Mouse (Mus musculus): ENCODE measurements around the gene Nfat5.

Gene Nfat5

DNA sequence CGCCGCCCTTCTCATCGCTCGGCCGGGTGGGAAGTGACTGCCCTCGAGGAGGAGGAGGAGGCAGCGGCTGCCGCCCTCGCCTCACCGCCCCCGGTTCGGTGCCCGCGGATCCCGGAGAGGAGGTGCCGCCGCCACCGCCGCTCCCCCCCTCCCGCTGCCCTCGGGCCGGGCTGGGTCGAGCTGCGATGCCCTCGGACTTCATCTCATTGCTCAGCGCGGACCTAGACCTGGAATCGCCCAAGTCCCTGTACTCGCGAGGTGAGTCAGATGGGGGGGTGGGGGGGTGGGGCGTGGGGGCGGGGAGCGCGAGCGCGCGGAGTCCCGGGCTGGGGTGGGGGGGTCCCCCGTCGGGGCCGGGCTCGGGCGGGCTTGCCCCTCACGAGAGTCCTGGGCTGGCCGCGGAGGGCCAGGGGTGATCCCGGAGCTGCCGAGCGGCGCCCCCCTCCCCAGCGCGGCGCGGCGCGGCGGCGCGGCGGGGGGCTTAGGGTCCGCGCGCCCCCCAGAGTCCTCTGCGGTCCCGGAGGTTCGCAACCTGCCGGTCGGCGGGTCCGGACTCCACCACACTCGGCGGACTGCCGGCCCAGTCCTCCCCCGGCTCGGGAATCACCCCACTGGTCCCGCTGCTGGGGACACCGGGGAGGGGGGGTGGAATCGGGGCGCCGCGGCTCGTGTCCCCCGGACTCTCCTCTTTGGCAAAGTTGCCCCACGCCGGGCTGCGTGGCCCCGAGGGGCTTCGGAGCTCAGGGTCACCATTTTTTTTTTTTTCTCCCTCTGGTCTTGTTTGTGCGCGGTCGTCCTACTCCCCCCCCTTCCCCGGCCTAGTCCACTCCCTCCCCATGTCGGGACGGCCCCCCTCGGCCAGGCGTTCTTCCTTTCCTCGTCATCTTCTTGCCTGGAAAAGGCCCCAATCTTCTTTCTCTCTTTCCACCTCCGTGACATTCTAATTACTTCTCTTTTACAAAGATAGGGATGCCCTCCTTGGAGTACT, 665 bp downstream of the Nfat5 start:
- peak; percentile 61 for DNase-seq

DNA sequence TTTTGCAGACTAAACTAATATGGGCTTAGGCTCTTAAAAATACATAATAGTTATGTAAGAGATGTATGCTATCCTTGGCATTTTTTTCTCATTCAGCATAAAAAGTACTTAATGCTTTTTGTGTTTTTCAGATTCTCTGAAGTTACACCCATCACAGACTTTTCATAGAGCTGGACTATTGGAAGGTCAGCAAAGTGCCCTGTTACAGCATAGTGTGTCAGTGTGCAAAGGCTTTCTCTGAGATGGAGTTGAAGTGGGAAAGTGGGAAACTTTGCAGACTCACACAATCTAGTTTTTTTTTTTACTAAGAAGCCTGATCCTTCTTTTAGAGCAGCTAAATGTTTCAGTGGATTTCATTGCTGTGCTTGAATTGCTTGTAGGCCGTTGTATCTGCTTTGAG, 2.2 kb downstream of the Nfat5 start:
- DNase-seq: no peak

DNA sequence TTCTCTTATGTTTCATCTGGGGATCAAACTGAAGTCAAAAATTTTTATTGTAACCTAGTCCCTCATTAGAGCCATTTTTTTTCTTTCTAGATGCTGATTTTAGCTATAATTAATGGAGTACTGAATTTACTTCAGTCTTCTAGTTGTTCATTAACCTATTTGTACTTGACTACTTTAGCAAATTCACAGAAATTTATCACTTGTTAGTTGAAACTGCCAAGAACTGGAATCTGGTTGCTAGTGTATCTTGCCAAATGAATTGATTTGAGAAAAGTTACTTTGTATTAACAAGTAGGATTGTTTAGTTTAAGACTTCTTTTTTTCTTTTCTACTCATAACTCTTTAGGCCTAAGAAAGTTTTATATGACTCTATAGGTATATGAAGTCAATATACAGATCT, 18.6 kb downstream of the Nfat5 start:
- DNase-seq: no peak

DNA sequence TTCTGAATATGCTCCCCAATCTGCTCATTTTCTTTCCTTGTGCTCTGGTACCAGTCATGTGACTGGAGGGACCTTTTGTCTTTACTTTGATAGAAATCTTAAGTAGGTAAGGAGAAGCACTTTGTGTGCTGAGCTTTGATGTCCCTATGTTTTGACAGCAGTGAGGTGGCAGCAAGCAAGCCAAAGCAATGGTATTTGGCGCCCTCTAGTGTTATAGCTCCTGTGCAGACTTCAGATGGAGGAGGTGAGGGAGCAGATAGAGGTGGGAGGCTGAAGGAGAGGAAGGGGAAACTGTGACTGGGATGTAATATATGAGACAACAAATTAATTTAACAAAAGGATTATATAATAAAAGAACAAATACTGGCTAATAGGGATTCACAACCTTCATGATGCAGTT, 30.9 kb downstream of the Nfat5 start:
- DNase-seq: peak; percentile 89

DNA sequence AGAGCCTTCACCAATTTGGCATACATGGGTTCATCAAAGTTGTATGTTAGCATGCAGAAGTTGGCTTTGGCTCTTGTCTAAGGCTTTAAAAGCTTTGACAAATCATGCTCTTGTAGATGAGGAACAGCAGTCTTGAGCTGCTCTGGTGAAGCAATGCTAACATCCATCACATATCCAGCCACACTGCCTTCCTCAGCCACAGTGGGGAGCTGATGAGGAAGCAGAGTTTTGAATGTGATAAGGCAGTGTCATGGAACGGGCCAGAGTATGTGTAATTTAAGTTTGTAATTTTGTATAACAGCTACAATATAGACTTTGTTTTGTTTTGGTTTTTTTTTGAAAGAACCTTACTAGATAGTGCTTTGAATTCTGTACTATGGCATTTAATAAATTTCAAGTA, 36.3 kb downstream of the Nfat5 start:
- DNase-seq: no peak

DNA sequence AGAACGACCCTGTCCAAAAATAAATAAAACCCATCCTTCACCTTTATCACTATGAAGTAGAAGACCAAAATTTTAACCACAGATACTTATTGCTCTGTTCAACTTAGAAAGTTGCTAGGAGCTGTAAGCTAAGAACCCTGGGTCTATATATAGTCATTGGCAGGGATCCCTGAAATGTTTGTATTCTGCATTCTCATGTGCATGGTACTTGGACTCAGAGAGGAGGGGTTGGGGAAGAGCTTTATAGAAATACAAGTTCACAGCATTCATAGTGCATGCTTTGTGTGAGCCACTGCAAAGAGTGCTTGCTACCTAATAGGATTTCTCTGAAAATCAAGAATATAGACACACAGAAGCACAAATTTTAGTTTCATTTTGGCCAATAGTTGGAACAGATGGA, 43.2 kb downstream of the Nfat5 start:
- no peak for DNase-seq

DNA sequence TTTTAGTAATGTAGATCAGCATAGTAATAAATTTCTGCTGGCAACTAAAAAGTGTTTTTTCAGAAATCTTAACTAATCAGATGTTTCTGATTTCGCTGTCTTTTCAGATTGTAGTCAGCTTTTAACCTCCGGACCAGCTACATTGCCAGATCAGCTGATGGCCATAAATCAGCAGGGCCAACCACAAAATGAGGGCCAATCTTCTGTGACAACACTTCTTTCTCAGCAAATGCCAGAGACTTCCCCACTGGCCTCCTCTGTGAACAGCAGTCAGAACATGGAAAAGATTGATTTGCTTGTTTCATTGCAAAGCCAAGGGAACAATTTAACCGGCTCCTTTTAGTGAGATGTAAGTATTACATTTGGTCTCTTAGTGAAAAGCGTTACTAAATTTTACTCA, 77.0 kb downstream of the Nfat5 start:
- no peak for DNase-seq

DNA sequence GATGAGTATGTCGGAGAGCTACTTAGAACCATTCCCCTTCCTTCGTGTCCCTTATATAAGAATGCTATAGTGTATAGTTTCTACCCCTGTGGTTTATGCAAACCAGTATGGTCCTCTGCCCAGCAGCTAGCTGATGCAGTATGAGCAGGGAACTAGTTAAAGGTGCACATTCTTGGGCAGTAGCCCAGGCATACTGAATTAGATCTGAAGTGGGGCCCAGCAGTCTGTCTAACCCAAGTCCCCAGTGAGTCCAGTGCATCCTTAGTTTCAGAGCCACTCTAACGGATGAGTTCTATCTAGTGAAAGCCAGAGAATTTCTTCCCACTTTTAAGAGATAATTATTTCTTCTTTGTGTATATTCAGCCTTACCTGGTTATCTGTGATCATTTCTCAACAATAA, 84.1 kb downstream of the Nfat5 start:
- no peak for DNase-seq

DNA sequence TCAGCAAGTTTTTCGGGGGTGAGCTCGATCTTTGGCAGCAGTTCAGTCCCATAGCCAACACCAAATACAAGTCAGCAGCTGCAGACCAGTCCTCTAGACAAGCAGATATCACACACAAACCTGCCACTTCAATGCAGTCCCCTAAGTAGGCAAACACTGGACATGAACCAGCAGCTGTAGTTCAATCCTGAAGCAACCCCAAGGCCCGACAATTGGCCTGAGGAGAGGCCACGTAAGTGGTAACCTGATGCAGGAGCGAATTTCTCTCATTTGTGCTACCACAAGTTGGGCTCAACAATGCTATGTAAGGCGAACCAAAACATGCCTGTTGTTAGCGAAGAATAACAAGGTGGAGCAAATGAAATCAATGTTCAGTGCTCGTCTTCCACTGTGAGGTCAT, 87.5 kb downstream of the Nfat5 start:
- DNase-seq: no peak

DNA sequence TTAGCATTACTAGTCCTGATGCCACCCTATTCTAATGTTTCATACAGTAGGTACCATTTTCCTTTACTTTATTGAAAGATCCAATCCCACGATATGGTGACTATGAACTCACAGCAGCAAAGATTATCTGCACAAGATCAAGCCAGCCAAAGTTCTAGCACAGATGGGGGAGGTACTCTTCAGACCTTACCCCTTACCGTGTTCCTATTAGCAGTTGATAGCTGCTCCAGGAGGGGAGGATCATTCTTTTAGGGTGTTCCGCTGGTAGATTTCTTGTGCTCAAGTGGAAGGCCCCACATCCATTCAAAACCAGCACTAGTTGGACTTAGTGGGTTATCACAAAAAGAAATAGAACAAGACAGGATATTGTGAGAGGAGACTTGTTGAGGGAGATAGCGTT, 88.4 kb downstream of the Nfat5 start:
- no peak for DNase-seq

DNA sequence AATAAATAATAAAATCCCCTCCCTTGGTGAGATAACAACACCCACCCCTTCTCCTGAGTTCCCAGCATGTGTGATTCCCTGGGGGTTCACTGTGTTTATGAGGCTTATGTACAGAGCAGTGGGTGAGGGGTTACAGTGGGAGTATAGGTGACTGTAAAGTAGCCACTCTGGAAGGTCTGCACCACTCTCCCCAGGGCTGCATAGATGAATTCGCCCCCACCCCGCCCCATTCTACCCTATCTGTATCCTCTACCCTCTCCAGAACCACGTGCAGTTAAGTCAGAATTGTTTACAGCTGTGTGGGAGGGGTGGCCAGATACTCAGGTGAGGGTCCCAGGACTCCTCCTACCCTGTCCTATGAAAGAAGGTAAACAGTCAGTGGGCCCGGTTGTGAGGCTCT, 89.6 kb downstream of the Nfat5 start:
- no peak for DNase-seq

DNA sequence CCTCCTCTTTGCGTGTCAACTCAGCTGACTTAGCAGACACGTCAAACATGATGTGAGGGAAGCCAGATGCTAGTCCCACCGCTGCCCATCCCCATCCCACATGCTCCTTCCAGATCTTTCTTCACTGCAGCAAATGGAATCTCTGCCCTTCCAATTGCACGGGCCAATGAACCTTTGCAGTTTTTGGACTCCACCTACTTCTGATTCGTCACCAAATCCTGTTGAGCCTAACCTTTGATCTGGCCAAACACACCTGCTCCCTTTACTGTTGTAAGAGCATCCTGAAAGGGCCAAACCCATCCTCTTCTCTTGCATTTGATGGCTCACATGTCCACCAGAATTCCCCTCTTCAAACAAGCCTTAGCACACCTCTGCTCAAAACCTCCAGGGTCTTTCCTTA, 91.4 kb downstream of the Nfat5 start:
- DNase-seq: no peak

DNA sequence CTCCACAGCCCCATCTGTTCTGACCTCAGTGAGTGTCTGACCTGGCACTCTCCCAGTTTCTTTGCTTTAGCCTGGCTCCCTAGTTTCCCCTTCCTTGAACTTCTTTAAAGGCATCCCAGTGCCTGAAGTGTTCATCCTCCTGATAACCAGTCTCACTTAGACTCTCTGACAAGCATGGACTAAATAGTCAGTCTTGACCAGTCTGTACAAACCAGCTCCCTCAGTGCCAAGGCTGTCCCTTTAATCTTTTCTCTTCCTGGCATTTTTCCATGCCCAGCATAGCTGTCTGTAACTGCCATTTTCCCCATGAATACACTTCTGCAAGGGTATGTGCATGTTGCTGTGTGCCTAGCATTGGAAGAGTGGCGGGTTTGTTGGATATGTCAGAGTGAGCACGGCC, 91.8 kb downstream of the Nfat5 start:
- DNase-seq: no peak

DNA sequence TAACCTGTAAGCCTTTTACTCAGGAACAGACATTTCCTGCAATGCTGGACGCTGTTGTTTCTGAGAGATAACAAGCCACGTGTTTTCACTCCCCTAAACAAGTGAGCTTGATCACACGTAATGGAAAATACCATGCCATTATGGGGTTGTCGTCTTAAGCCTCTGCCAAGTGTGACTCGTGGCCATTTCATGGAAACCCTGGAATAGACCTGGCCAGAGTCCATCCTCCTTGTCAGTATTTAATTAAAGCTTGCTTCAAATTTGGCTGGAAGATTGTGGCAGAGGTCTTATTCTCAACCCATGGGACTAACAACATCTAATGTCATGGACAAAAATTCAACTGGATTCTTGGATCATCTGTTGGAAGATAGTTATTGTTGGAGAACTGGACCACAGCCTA, 92.9 kb downstream of the Nfat5 start:
- DNase-seq: no peak

DNA sequence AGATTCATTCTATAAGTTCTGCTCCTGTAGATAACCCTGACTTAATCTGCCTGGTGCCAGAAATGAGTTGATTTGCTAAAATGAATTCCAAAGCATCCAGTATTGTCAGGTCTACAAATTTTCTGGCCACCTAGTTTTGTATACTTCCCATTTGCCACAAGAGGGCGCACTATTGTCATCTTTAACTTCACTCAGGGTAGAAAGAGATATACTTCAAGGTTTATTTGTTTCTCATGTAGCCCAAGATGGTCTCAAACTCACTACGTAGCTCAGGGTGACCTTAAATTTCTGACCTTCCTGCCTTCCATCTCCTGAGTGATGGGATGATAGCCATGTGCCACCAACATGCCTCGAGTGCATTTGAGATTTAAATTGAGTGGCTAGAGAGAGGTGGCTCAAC, 93.4 kb downstream of the Nfat5 start:
- peak; percentile 70 for DNase-seq

DNA sequence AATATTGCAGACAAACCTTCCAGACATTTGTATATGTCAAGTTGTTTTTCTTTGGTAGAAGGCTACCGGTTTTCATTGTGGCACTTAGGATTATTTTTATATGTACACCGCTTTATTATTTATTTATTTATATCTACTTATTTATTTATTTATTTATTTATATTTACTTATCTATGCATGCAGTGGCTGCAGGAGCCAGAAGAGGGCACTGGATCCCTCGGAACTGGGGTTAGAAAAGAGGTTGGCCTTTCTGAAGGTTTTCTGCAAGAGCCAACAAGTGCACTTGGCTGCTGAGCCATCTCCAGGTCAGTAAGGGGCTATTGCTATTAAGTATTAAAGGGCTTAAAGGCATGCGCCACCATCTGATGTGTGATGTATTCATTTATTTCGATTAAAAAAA, 94.6 kb downstream of the Nfat5 start:
- DNase-seq: peak; percentile 49

DNA sequence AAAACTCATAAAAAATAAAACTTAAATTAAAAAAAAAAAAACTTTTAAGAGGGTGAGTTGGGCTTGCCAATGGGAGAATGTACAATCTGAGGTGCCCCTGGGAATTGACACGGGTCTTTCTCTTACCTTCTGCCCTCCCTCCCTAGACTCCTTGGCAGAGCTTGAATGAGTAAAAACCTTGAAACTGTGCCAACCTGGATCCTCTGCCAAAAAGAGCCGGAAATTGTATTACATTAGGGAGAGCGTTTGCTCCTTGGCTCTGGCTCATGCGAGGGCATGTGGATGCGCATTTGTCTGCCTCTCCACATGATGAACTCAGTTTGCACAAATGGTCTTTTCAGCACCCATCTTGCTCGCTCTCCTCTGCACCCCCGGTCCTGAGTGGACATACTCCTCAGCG, 96.3 kb downstream of the Nfat5 start:
- DNase-seq: no peak

DNA sequence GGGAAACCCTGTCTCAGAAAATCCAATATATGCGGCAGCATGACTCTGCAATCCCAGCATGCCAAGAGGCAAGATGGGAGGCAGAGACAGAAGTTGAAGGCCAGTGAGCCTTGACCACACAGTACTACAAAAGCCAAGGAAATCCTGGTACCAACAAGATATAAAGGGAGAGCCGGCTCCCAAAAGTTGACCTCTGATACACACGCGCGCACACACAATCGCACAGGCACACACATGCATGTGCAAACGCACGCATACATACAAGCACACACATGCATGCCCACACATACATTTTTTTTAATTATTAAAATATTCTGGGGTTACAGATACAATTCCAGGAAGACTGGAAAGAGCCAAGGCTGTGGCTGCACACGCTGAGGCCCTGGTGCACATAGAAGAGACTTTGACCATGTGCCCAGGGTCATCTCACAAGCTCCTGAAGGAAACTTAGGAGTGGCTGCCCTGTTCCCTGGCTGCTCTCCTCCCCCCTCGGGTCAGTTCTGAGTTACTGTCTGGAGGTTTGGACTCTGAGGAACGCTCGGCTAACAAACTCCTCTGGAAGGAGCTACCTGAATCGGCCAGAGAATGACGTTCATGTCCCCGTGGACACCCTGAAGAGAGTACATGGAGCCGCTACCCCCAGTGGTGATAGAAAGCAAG, 97.3 kb downstream of the Nfat5 start:
- DNase-seq: no peak

DNA sequence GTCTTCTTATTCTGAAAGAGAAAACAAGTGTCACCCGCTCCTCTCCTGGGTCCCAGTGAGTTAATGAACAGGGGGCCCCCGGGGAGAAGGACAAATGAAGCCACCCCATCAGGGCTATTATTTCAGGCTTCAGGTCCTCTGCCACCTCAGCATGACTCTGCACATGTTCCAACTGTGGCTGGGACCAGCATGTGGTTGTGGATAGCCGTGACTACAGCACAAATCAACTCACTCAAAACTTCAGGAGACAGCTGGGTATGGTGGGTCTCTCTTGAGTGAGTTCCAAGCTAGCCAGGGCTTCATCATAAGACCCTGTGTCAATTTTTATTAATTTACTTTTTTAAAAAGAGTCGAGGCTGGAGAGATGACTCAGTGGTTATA, 97.9 kb downstream of the Nfat5 start:
- no peak for DNase-seq

DNA sequence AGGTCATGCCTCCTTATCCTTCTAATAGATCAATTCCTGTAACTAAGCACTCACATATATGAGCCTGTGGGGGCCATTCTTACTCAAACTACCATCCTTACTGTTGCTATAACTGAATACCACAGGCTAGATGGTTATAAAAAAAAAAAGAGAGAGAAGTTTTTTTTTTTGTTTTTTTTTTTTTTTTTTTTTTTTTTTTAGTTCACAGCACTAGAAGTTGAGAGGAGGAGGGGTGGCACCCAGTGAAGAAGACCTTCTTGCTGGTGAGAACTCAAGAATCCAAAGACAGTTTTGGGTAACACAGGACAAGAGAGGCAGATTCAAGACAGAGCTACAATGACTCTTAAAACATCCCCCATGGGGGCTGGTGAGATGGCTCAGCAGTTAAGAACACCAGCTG, 102.1 kb downstream of the Nfat5 start:
- no peak for DNase-seq

DNA sequence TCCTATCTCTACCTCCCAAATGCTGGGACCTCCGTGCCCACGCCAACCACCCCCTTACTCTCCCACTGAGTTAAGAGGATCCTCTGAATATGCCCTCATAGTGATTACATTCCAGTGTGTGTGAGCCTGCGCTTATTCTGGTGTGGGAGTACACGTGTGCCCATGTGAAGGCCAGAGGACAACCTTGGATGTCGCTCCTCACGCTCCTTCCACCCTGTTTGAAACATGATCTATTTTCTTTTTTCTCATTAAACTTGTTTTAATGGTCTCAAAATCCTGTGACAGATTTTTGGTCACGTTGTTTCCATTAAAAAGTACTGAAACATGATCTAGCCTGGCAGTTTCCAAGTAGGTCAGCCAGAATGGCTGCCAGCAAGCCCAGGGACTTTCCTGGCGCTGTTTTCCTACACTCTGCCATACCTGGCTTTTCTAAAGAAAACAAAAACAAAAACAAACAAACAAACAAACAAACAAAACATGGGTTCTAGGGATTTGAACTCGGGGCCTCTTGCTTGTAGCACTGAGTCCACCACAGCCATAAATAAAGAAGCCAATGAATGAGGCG, 102.9 kb downstream of the Nfat5 start:
- no peak for DNase-seq

DNA sequence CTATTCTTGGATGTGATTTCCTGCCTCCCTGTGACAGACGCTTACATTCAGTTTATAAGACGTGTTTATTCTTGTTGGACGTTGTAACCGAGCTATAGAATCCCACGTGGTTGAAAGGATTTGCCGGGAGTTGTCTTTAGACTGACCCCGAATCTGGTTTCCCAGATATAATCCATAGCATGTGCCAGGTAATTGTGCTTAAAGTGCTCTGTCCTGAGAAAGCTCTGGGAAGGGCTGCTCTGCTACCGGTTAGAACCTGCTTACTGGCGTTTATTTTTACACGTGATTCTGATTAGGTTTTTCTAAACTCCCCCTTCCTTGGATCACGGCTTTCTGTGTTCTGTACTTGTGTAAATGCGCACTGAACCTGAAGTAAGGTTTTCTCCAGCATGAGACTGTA, 104.4 kb downstream of the Nfat5 start:
- DNase-seq: no peak

DNA sequence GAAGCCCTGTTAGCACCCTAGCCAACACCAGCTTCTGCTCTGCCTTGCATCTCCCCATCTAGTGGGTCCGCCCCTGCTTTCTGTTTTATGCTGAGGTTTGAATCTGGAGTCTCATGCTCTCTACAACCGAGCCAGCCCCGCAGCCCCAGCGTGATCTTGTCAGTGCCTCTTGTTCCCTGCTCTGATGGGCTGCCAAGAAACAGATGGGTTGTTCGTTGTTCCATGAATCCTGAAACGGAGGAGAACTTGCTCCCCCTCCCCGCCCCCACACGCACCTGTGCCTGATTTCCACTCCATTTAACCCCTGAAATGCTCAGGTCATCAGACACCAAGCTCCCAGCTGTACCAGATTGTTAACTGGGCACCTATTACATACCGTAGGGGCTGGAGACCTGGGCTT, 106.2 kb downstream of the Nfat5 start:
- no peak for DNase-seq

DNA sequence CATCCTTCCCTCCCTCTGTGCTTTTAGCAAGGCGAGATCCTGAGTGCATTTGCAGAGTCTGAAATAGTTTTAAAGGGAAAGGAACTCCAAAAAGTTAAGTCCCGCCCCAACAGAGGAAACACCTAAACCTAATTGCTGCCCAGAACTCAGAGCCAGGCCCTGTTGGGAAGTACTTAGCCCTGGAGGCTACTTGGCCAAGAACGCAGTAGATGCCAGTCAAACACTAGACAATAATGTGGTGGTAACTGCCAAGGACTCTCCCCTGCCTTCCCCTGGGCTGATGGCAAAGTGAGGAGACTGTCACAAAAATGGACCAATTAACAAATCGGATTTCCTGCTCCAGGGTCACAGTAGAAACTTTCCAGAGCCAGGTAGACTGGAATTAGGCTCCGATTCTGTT, 108.6 kb downstream of the Nfat5 start:
- DNase-seq: no peak
